Mouse (Mus musculus): Measurements from ENCODE around the gene Chd5.
A peak's percentile ranks its signal among the peaks of the same experiment; 100 is the strongest.

The Chd5 gene

GRCm38 (mm10) chr4:152338419-152339292, at the start of gene Chd5:
TSS of gene Chd5 (plus strand) at chr4:152338651.
- DNase-seq (ENCODE audit: low spot score), result no peak

- DNase-seq (ENCODE audit: low spot score), result no peak
Observed at GRCm38 (mm10) chr4:152290385-152290784, 48.1 kb upstream of the Chd5 start.

- no peak for DNase-seq (ENCODE audit: low spot score)
Observed at GRCm38 (mm10) chr4:152290991-152291390, 47.5 kb upstream of the Chd5 start.

- DNase-seq (ENCODE audit: low spot score), result no peak
Observed at GRCm38 (mm10) chr4:152291562-152291961, 46.9 kb upstream of the Chd5 start, which contains the start of gene Hes3. TSS of gene Hes3 (minus strand) at chr4:152291662.

- peak; percentile 39 for DNase-seq (ENCODE audit: low spot score)
Observed at GRCm38 (mm10) chr4:152292102-152292765, 46.2 kb upstream of the Chd5 start.

- no peak for DNase-seq (ENCODE audit: low spot score)
Observed at GRCm38 (mm10) chr4:152294188-152294929, 44.1 kb upstream of the Chd5 start.

- no peak for DNase-seq (ENCODE audit: low spot score)
Observed at GRCm38 (mm10) chr4:152295916-152296315, 42.5 kb upstream of the Chd5 start.

- no peak for DNase-seq (ENCODE audit: low spot score)
Observed at GRCm38 (mm10) chr4:152296371-152296770, 42.1 kb upstream of the Chd5 start.

- peak; percentile 97 for DNase-seq (ENCODE audit: low spot score)
Observed at GRCm38 (mm10) chr4:152296874-152297861, 41.3 kb upstream of the Chd5 start, which contains the start of gene Icmt. TSS of gene Icmt (plus strand) at chr4:152297227.

GRCm38 (mm10) chr4:152298836-152299235, 39.6 kb upstream of the Chd5 start:
- no peak for DNase-seq (ENCODE audit: low spot score)

GRCm38 (mm10) chr4:152300375-152300774, 38.1 kb upstream of the Chd5 start:
- DNase-seq (ENCODE audit: low spot score), result no peak

- DNase-seq (ENCODE audit: low spot score), result no peak
Observed at GRCm38 (mm10) chr4:152302012-152302411, 36.4 kb upstream of the Chd5 start.

- no peak for DNase-seq (ENCODE audit: low spot score)
Observed at GRCm38 (mm10) chr4:152303172-152303571, 35.3 kb upstream of the Chd5 start.

GRCm38 (mm10) chr4:152304685-152305084, 33.8 kb upstream of the Chd5 start:
- DNase-seq (ENCODE audit: low spot score), result no peak

- no peak for DNase-seq (ENCODE audit: low spot score)
Observed at GRCm38 (mm10) chr4:152305991-152306390, 32.5 kb upstream of the Chd5 start.

GRCm38 (mm10) chr4:152307542-152307941, 30.9 kb upstream of the Chd5 start:
- no peak for DNase-seq (ENCODE audit: low spot score)

- no peak for DNase-seq (ENCODE audit: low spot score)
Observed at GRCm38 (mm10) chr4:152312186-152312585, 26.3 kb upstream of the Chd5 start.

- DNase-seq (ENCODE audit: low spot score), result no peak
Observed at GRCm38 (mm10) chr4:152313211-152313632, 25.2 kb upstream of the Chd5 start.

GRCm38 (mm10) chr4:152313934-152314333, 24.5 kb upstream of the Chd5 start:
- DNase-seq (ENCODE audit: low spot score), result no peak

- DNase-seq (ENCODE audit: low spot score), result no peak
Observed at GRCm38 (mm10) chr4:152315498-152316213, 22.8 kb upstream of the Chd5 start.

All from adipocyte (in vitro differentiated cells).